In the genomic region with DNA sequence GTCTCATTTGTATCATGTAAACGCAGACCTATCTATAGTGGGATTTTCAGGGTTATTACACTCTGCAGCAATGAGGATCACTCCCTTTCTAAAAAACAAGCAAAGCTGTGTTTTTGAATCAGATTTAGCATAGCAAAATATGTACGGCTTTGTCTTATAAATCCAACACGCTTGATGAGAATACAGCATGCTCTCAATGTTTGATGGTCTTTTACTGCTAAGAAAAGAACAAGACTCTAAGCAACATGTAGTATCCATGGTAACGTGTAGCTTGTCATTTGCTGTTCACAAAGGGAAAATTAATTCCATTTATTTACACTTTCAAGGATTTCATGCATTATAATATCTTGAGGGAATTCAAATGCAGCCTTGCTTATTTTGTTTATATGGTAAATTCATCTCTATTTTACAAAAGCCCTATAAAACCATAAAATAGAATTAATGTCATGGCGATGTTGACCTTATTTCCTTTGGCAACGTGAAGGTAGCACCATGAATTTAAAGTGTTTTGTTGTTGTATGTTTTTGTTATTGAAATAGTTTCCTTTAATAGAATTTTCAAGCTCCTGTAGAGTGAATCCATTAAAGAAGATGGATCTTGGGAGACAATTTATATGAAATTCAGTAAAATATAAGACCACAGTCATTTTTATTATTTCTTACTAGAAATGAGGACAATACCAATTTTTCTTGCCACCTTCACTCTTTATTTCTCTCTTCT, we compare ENCODE assay signal across 21 mouse cellular contexts.
DNase-seq lines count a peak whose midpoint lies in the region; ATAC-seq and TF ChIP-seq lines count a peak whose summit lies in the region.
"Had no signal": no experiment of that assay in that cellular context is flagged by ENCODE, and none has a peak within 500 bp of the region (broad histone marks: within the 10 kb centered on the region; RNA-seq: fewer than 3 reads in every experiment).

No protein-coding gene starts in this region.

- no peak overlapping the region for H3K9ac ChIP-seq in forebrain, embryonic 13.5 days
- no peak overlapping the region for H3K9ac ChIP-seq in forebrain, embryonic 11.5 days (ENCODE audit: low read length)
- H3K9ac ChIP-seq in hindbrain, embryonic 15.5 days = no peak overlapping the region
- H3K9ac ChIP-seq in hindbrain, embryonic 11.5 days (ENCODE audit: low read depth, low read length) = no peak overlapping the region
- H3K9ac ChIP-seq in hindbrain, postnatal 0 days (replicated peaks; ENCODE audit: low read length) = no peak overlapping the region
- H3K9ac ChIP-seq in lung, postnatal 0 days (replicated peaks; ENCODE audit: low read depth) = no peak overlapping the region
- H3K9ac ChIP-seq: heart, embryonic 13.5 days had no signal

- no peaks in the 10 kb centered on the region for H3K36me3 ChIP-seq in forebrain, embryonic 13.5 days (ENCODE audit: poor library complexity, severe bottlenecking)
- H3K36me3 ChIP-seq in forebrain, embryonic 11.5 days (ENCODE audit: control insufficient read depth, insufficient read depth, low read length) = no peaks in the 10 kb centered on the region
- no peaks in the 10 kb centered on the region for H3K36me3 ChIP-seq in hindbrain, embryonic 15.5 days
- no peaks in the 10 kb centered on the region for H3K36me3 ChIP-seq in hindbrain, embryonic 11.5 days (ENCODE audit: control insufficient read depth, insufficient read depth, low read length)
- no peaks in the 10 kb centered on the region for H3K36me3 ChIP-seq in hindbrain, postnatal 0 days (ENCODE audit: insufficient read depth, low read length)
- no peaks in the 10 kb centered on the region for H3K36me3 ChIP-seq in lung, postnatal 0 days (ENCODE audit: insufficient read depth, low read length)
- no peaks in the 10 kb centered on the region; the same call in 1 of the 2 replicates for H3K36me3 ChIP-seq in kidney, adult 2 months (ENCODE audit: control insufficient read depth, insufficient read depth, low read length)
- H3K36me3 ChIP-seq: embryonic facial prominence, embryonic 10.5 days; heart, embryonic 13.5 days; limb, embryonic 10.5 days had no signal

- H3K4me3 ChIP-seq in forebrain, embryonic 13.5 days = no peak overlapping the region
- H3K4me3 ChIP-seq in forebrain, embryonic 11.5 days (ENCODE audit: low read depth, low read length) = no peak overlapping the region
- H3K4me3 ChIP-seq in hindbrain, embryonic 15.5 days = no peak overlapping the region
- H3K4me3 ChIP-seq in hindbrain, embryonic 11.5 days (ENCODE audit: low read depth, low read length) = no peak overlapping the region
- H3K4me3 ChIP-seq in hindbrain, postnatal 0 days (ENCODE audit: low read length) = no peak overlapping the region
- no peak overlapping the region for H3K4me3 ChIP-seq in lung, postnatal 0 days (ENCODE audit: low read depth, low read length)
- H3K4me3 ChIP-seq in kidney, adult 2 months (ENCODE audit: insufficient read depth, low read depth, low read length) = no peak overlapping the region
- H3K4me3 ChIP-seq: embryonic facial prominence, embryonic 10.5 days; heart, adult 2 months; heart, embryonic 13.5 days; limb, embryonic 10.5 days had no signal

- 73% methylated on average over 6 of the region's 6 CpGs for WGBS in forebrain, embryonic 13.5 days
- 85% methylated on average over 6 of the region's 6 CpGs for WGBS in forebrain, embryonic 11.5 days
- WGBS in hindbrain, embryonic 15.5 days = 58% methylated on average over 6 of the region's 6 CpGs
- WGBS in hindbrain, embryonic 11.5 days = 86% methylated on average over 6 of the region's 6 CpGs
- 49% methylated on average over 6 of the region's 6 CpGs for WGBS in hindbrain, postnatal 0 days
- WGBS in lung, postnatal 0 days = 89% methylated on average over 6 of the region's 6 CpGs
- WGBS in kidney, adult 2 months = 91% methylated on average over 6 of the region's 6 CpGs

- no peak overlapping the region for H3K4me2 ChIP-seq in forebrain, embryonic 13.5 days
- no peak overlapping the region for H3K4me2 ChIP-seq in forebrain, embryonic 11.5 days (ENCODE audit: low read depth, low read length, severe bottlenecking)
- H3K4me2 ChIP-seq in hindbrain, embryonic 15.5 days = no peak overlapping the region
- no peak overlapping the region for H3K4me2 ChIP-seq in hindbrain, embryonic 11.5 days (replicated peaks; ENCODE audit: low read depth, low read length)
- H3K4me2 ChIP-seq in hindbrain, postnatal 0 days (ENCODE audit: low read depth, low read length) = no peak overlapping the region
- H3K4me2 ChIP-seq in lung, postnatal 0 days (replicated peaks; ENCODE audit: low read depth, low read length) = no peak overlapping the region
- H3K4me2 ChIP-seq: heart, embryonic 13.5 days had no signal

- no peak for DNase-seq in forebrain, embryonic 11.5 days (ENCODE audit: low spot score)
- no peak for DNase-seq in hindbrain, embryonic 11.5 days (ENCODE audit: low spot score)
- peak; percentile 37 for DNase-seq in brain, adult 2 months (ENCODE audit: low read depth, low spot score)
- peak; percentile 44 for DNase-seq in hindbrain, postnatal 0 days (ENCODE audit: low spot score)
- no peak for DNase-seq in lung, postnatal 0 days (ENCODE audit: low spot score)
- no peak for DNase-seq in kidney, adult 2 months
- DNase-seq: adrenal gland, postnatal 10 days; cerebellum, adult 9-10 months; gastrocnemius, postnatal 36 days; heart, adult 2 months; heart, postnatal 14 days; kidney, adult 11 months; kidney, postnatal 4 days; layer of hippocampus, adult 9-11 months; liver; spleen, adult 18-20 months had no signal

- no peak overlapping the region for H3K27ac ChIP-seq in forebrain, embryonic 13.5 days
- H3K27ac ChIP-seq in forebrain, embryonic 11.5 days (ENCODE audit: low read depth, low read length) = no peak overlapping the region
- H3K27ac ChIP-seq in hindbrain, embryonic 15.5 days (replicated peaks) = peak overlapping the region; percentile 51; the same call in 1 of the 2 replicates
- no peak overlapping the region for H3K27ac ChIP-seq in hindbrain, embryonic 11.5 days (ENCODE audit: low read depth, low read length)
- no peak overlapping the region for H3K27ac ChIP-seq in hindbrain, postnatal 0 days
- no peak overlapping the region for H3K27ac ChIP-seq in lung, postnatal 0 days (ENCODE audit: low read length)
- H3K27ac ChIP-seq in kidney, adult 2 months (ENCODE audit: insufficient read depth, low read depth, low read length) = no peak overlapping the region
- H3K27ac ChIP-seq: embryonic facial prominence, embryonic 10.5 days; heart, adult 2 months; heart, embryonic 13.5 days; limb, embryonic 10.5 days had no signal

- TF ChIP-seq CTCF in hindbrain, postnatal 0 days (IDR thresholded peaks at IDR 0.05; ENCODE audit: low read depth) = no peak
- no peak for TF ChIP-seq CTCF in lung, postnatal 0 days (IDR thresholded peaks at IDR 0.05)
- no peak for TF ChIP-seq CTCF in kidney, adult 2 months (conservative IDR thresholded peaks at IDR 0.05; ENCODE audit: insufficient read depth, insufficient read length, low read depth, low read length)

- H3K9me3 ChIP-seq in forebrain, embryonic 13.5 days (replicated peaks) = no peaks in the 10 kb centered on the region
- H3K9me3 ChIP-seq in forebrain, embryonic 11.5 days (ENCODE audit: control insufficient read depth, low read length) = no peaks in the 10 kb centered on the region
- H3K9me3 ChIP-seq in hindbrain, embryonic 15.5 days = no peaks in the 10 kb centered on the region
- H3K9me3 ChIP-seq in hindbrain, embryonic 11.5 days (ENCODE audit: control insufficient read depth, low read length) = no peaks in the 10 kb centered on the region
- no peaks in the 10 kb centered on the region for H3K9me3 ChIP-seq in hindbrain, postnatal 0 days (ENCODE audit: low read length)
- no peaks in the 10 kb centered on the region for H3K9me3 ChIP-seq in lung, postnatal 0 days (ENCODE audit: low read length)
- H3K9me3 ChIP-seq: embryonic facial prominence, embryonic 10.5 days; heart, embryonic 13.5 days; limb, embryonic 10.5 days had no signal

- no peak for TF ChIP-seq POLR2A in kidney, adult 2 months (IDR thresholded peaks at IDR 0.05; ENCODE audit: low read depth, low read length)

- no peak for TF ChIP-seq EP300 in lung, postnatal 0 days (IDR thresholded peaks at IDR 0.05)

- ATAC-seq in forebrain, embryonic 13.5 days = peak; percentile 84; the same call in 1 of the 2 replicates
- no peak for ATAC-seq in forebrain, embryonic 11.5 days (replicated peaks; ENCODE audit: low FRiP score)
- no peak for ATAC-seq in hindbrain, embryonic 15.5 days (ENCODE audit: low FRiP score, low read depth)
- ATAC-seq in hindbrain, embryonic 11.5 days (ENCODE audit: low FRiP score) = no peak
- ATAC-seq in hindbrain, postnatal 0 days = peak; percentile 55; the same call in 1 of the 2 replicates
- ATAC-seq in lung, postnatal 0 days = no peak

- no peaks in the 10 kb centered on the region for H3K4me1 ChIP-seq in forebrain, embryonic 13.5 days
- H3K4me1 ChIP-seq in forebrain, embryonic 11.5 days (replicated peaks; ENCODE audit: control insufficient read depth, insufficient read depth, low read length) = no peaks in the 10 kb centered on the region
- no peaks in the 10 kb centered on the region; the same call in 1 of the 2 replicates for H3K4me1 ChIP-seq in hindbrain, embryonic 15.5 days (replicated peaks)
- H3K4me1 ChIP-seq in hindbrain, embryonic 11.5 days (replicated peaks; ENCODE audit: control insufficient read depth, insufficient read depth, low read length) = no peaks in the 10 kb centered on the region
- H3K4me1 ChIP-seq in hindbrain, postnatal 0 days (ENCODE audit: insufficient read depth, low read length) = no peaks in the 10 kb centered on the region
- H3K4me1 ChIP-seq in lung, postnatal 0 days (ENCODE audit: insufficient read depth, low read depth, low read length) = no peaks in the 10 kb centered on the region
- H3K4me1 ChIP-seq in kidney, adult 2 months (ENCODE audit: control insufficient read depth, insufficient read depth, low read length) = no peaks in the 10 kb centered on the region
- H3K4me1 ChIP-seq: embryonic facial prominence, embryonic 10.5 days; heart, embryonic 13.5 days; limb, embryonic 10.5 days had no signal

- no peaks in the 10 kb centered on the region for H3K27me3 ChIP-seq in forebrain, embryonic 13.5 days
- no peaks in the 10 kb centered on the region for H3K27me3 ChIP-seq in forebrain, embryonic 11.5 days (ENCODE audit: control insufficient read depth, insufficient read depth, low read length)
- H3K27me3 ChIP-seq in hindbrain, embryonic 15.5 days = no peaks in the 10 kb centered on the region
- no peaks in the 10 kb centered on the region for H3K27me3 ChIP-seq in hindbrain, embryonic 11.5 days (ENCODE audit: control insufficient read depth, insufficient read depth, low read length)
- no peaks in the 10 kb centered on the region for H3K27me3 ChIP-seq in hindbrain, postnatal 0 days (ENCODE audit: insufficient read depth, low read length)
- H3K27me3 ChIP-seq in lung, postnatal 0 days (replicated peaks; ENCODE audit: insufficient read depth, low read length) = no peaks in the 10 kb centered on the region
- no peaks in the 10 kb centered on the region for H3K27me3 ChIP-seq in kidney, adult 2 months (replicated peaks; ENCODE audit: control insufficient read depth, insufficient read depth, low read length)
- H3K27me3 ChIP-seq: heart, embryonic 13.5 days had no signal

Comparison
In these comparisons a context has a peak if more than half of its experiments do, and no peak if none do; other contexts are left out.
1. ATAC-seq: peak in forebrain, embryonic 13.5 days (single experiment) and hindbrain, postnatal 0 days (single experiment); none in forebrain, embryonic 11.5 days (single experiment), hindbrain, embryonic 15.5 days (single experiment), hindbrain, embryonic 11.5 days (single experiment) and lung, postnatal 0 days (single experiment).
2. DNase-seq: peak in brain, adult 2 months (single experiment) and hindbrain, postnatal 0 days (single experiment); none in forebrain, embryonic 11.5 days (single experiment), hindbrain, embryonic 11.5 days (single experiment), lung, postnatal 0 days (single experiment) and kidney, adult 2 months (single experiment).